In genomic region chr5:112132746-112133145, GRCm38 (mm10) we compare ENCODE assay signal across 12 mouse cellular contexts.
A peak's percentile ranks its signal among the peaks of the same experiment; 100 is the strongest.
DNase-seq lines count a peak whose midpoint lies in the region; ATAC-seq lines count a peak whose summit lies in the region.
"Had no signal": no experiment of that assay in that cellular context is flagged by ENCODE, and none has a peak within 500 bp of the region (broad histone marks: within the 10 kb centered on the region; RNA-seq: fewer than 3 reads in every experiment).

No protein-coding gene starts in this region.

- H3K9ac ChIP-seq in forebrain, embryonic 13.5 days: no peak overlapping the region
- H3K9ac ChIP-seq in forebrain, embryonic 11.5 days (ENCODE audit: low read length): no peak overlapping the region
- no peak overlapping the region for H3K9ac ChIP-seq in neural tube, embryonic 13.5 days
- no peak overlapping the region for H3K9ac ChIP-seq in neural tube, embryonic 15.5 days (replicated peaks)
- H3K9ac ChIP-seq: lung, embryonic 14.5 days had no signal

- H3K4me1 ChIP-seq in forebrain, embryonic 13.5 days: peaks cover 50% of the 10 kb centered on the region
- peaks cover 3% of the 10 kb centered on the region; the same call in 1 of the 2 replicates for H3K4me1 ChIP-seq in forebrain, embryonic 11.5 days (replicated peaks; ENCODE audit: control insufficient read depth, insufficient read depth, low read length)
- peaks cover 33% of the 10 kb centered on the region for H3K4me1 ChIP-seq in neural tube, embryonic 13.5 days (replicated peaks)
- peaks cover 23% of the 10 kb centered on the region for H3K4me1 ChIP-seq in neural tube, embryonic 15.5 days

- no peaks in the 10 kb centered on the region for H3K36me3 ChIP-seq in forebrain, embryonic 13.5 days (ENCODE audit: poor library complexity, severe bottlenecking)
- no peaks in the 10 kb centered on the region for H3K36me3 ChIP-seq in forebrain, embryonic 11.5 days (ENCODE audit: control insufficient read depth, insufficient read depth, low read length)
- H3K36me3 ChIP-seq in neural tube, embryonic 13.5 days: no peaks in the 10 kb centered on the region
- H3K36me3 ChIP-seq in neural tube, embryonic 15.5 days: no peaks in the 10 kb centered on the region

- WGBS in forebrain, embryonic 13.5 days: 94% methylated on average over 1 of the region's 1 CpGs
- WGBS in forebrain, embryonic 11.5 days: 100% methylated on average over 1 of the region's 1 CpGs
- 96% methylated on average over 1 of the region's 1 CpGs for WGBS in neural tube, embryonic 13.5 days
- WGBS in neural tube, embryonic 15.5 days: 97% methylated on average over 1 of the region's 1 CpGs

- H3K27me3 ChIP-seq in forebrain, embryonic 13.5 days: no peaks in the 10 kb centered on the region
- no peaks in the 10 kb centered on the region for H3K27me3 ChIP-seq in forebrain, embryonic 11.5 days (ENCODE audit: control insufficient read depth, insufficient read depth, low read length)
- H3K27me3 ChIP-seq in neural tube, embryonic 13.5 days: peaks cover 33% of the 10 kb centered on the region
- H3K27me3 ChIP-seq in neural tube, embryonic 15.5 days (replicated peaks): peaks cover 19% of the 10 kb centered on the region; the same call in 1 of the 2 replicates

- H3K27ac ChIP-seq in forebrain, embryonic 13.5 days: peak overlapping the region; percentile 94
- H3K27ac ChIP-seq in forebrain, embryonic 11.5 days (ENCODE audit: low read depth, low read length): no peak overlapping the region
- no peak overlapping the region for H3K27ac ChIP-seq in neural tube, embryonic 13.5 days (replicated peaks)
- no peak overlapping the region for H3K27ac ChIP-seq in neural tube, embryonic 15.5 days (replicated peaks)
- H3K27ac ChIP-seq: left cerebral cortex, adult 2 months had no signal

- DNase-seq in forebrain, embryonic 11.5 days (ENCODE audit: low spot score): no peak
- peak; percentile 32 for DNase-seq in kidney, adult 18-20 months
- DNase-seq in kidney, postnatal 14 days: no peak
- DNase-seq in right cerebral cortex, postnatal 4 days: peak; percentile 53
- DNase-seq in natural killer cell, adult 2 months (ENCODE audit: low spot score in 2 of 2): no peak
- DNase-seq: adrenal gland, adult 8-10 months; lung, embryonic 14.5 days; thymus, postnatal 25 days had no signal

- H3K4me3 ChIP-seq in forebrain, embryonic 13.5 days: no peak overlapping the region
- H3K4me3 ChIP-seq in forebrain, embryonic 11.5 days (ENCODE audit: low read depth, low read length): no peak overlapping the region
- H3K4me3 ChIP-seq in neural tube, embryonic 13.5 days: no peak overlapping the region
- H3K4me3 ChIP-seq in neural tube, embryonic 15.5 days (replicated peaks): no peak overlapping the region
- H3K4me3 ChIP-seq: left cerebral cortex, adult 2 months had no signal

- H3K9me3 ChIP-seq in forebrain, embryonic 13.5 days (replicated peaks): no peaks in the 10 kb centered on the region
- no peaks in the 10 kb centered on the region for H3K9me3 ChIP-seq in forebrain, embryonic 11.5 days (ENCODE audit: control insufficient read depth, low read length)
- H3K9me3 ChIP-seq in neural tube, embryonic 13.5 days: no peaks in the 10 kb centered on the region
- H3K9me3 ChIP-seq in neural tube, embryonic 15.5 days (replicated peaks): no peaks in the 10 kb centered on the region

- no peak for ATAC-seq in forebrain, embryonic 13.5 days
- no peak for ATAC-seq in forebrain, embryonic 11.5 days (replicated peaks; ENCODE audit: low FRiP score)
- ATAC-seq in neural tube, embryonic 13.5 days (ENCODE audit: low read depth): peak; percentile 34; the same call in 1 of the 2 replicates
- no peak for ATAC-seq in neural tube, embryonic 15.5 days (ENCODE audit: low FRiP score)

- H3K4me2 ChIP-seq in forebrain, embryonic 13.5 days: no peak overlapping the region
- H3K4me2 ChIP-seq in forebrain, embryonic 11.5 days (ENCODE audit: low read depth, low read length, severe bottlenecking): no peak overlapping the region
- H3K4me2 ChIP-seq in neural tube, embryonic 13.5 days: no peak overlapping the region
- no peak overlapping the region for H3K4me2 ChIP-seq in neural tube, embryonic 15.5 days
- H3K4me2 ChIP-seq: lung, embryonic 14.5 days had no signal

Comparison
In these comparisons a context has a peak if more than half of its experiments do, and no peak if none do; other contexts are left out.
1. DNase-seq: peak in kidney, adult 18-20 months (single experiment) and right cerebral cortex, postnatal 4 days (single experiment); none in forebrain, embryonic 11.5 days (single experiment), kidney, postnatal 14 days (single experiment) and natural killer cell, adult 2 months (0 of 2).